Mouse (Mus musculus): ENCODE data around the gene Cd69.

The Cd69 gene

DNA sequence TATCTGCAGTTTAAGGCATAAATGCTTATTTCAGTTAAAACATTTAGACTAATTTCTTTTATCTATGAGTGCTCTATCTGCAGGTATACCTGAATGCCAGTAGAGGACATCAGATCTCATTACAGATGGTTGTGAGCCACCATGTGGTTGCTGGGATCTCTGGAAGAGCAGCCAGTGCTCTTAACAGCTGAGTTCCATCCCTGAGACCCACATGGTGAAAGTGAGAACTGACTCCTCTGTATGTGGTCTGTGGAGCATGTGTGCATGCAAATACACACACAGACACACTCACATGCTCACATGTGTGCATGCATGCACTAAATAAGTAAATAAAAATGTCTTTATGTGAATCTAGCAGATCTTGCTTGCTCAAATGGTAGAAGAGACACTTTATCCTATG, 29.4 kb downstream of the Cd69 start:
- DNase-seq = no peak

DNA sequence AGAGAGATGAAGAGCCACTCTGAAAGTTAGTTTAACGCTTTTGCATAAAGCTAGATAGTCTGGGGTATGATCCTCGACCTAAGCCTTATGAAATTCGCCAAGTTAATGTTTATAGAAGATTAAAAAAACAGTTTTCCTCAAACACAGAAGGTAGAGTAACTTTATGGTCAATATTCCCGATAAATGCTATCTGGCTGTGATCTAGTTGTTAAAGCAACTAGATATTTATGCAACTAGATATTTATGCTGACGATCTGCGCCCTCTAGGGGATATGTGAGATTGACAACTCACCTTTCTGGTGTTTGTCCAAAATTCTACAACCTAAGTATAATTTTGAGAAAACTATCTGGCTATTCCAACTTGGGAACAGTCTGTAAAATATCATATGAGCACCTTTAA, 33.3 kb downstream of the Cd69 start:
- no peak for DNase-seq

DNA sequence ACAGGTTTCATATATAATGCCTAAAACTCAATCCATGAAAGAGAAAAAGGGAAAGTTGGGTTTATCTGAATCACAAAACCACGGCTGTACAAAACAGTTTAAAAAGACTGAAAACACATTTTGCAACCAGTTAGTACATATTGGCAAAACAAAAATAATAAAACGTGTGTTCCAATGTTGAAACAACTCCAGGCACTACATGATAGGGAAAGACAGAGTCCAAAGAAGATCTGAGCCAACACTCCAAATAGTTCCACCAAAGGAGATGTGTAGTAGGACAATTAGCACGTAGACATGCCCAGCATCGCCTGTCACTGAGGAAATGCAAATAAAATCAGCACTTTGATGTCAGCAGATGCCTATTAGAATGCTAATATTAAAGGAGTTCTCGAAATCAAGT, 33.8 kb downstream of the Cd69 start:
- no peak for DNase-seq

DNA sequence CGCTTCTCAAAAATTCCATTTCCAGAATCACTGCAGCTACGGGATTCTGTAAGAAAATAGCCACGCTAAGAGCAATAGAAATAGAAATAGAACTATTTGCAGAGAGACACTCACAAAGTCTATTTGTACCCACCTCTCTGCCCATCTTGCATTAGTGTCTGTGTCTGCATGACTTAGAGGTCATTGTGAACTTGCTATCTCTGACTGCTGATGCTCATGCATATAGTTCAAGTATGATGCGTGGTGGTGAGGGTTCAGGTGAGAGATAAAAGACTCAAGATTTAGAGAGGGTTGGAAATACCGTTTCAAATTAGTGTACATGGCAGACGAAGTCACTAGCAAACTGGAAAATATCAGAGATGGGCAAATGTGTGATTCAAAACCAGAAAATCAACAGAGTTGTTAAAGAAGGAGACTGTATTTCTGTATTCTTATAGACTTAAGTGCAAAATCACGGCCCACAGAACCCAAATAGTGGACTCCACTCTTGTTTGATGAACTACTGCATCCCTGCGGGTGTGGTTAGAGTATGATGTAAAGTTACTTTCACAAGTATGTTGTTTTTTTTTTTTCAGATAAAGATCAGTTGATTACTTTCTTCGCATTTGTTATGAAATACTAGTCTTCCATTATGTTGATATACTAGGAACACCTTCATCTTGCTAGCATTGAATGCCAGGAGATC, 35.5 kb downstream of the Cd69 start:
- no peak for DNase-seq

DNA sequence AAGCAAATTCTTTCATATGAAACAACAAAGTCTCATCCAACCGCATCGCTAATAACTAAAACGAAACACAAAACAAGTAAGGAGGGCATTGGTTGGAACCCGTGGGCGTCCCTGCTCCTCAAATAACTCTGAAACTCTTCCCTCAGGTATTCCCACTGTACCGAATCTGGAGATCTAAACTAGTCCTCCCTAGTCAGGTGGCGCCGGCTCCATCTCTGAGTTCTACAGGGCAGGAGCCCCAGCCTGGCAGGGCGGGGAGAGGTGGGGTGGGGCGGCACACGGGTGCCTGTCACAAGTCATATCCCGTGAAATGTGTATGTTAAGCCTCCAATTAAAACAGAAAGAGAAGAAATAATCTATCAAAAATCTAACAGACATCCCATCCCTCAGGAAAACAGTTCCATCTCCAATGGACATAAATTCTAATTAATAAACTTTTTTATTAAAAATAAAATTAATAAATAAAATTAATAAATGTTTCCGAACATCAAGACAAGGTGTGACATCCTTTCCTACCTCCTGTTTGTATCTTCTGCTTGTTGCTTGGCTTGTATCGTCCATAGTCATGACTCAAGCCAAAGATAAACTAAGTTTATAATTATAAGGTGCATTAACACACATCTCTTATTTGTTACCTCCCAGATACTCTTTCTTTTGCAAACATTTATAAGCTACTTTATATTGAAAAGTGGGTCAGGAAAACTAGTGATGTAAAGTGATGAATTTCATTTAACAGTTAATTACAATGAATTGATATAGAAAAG, 36.8 kb downstream of the Cd69 start:
- DNase-seq = peak; percentile 32 to 52

DNA sequence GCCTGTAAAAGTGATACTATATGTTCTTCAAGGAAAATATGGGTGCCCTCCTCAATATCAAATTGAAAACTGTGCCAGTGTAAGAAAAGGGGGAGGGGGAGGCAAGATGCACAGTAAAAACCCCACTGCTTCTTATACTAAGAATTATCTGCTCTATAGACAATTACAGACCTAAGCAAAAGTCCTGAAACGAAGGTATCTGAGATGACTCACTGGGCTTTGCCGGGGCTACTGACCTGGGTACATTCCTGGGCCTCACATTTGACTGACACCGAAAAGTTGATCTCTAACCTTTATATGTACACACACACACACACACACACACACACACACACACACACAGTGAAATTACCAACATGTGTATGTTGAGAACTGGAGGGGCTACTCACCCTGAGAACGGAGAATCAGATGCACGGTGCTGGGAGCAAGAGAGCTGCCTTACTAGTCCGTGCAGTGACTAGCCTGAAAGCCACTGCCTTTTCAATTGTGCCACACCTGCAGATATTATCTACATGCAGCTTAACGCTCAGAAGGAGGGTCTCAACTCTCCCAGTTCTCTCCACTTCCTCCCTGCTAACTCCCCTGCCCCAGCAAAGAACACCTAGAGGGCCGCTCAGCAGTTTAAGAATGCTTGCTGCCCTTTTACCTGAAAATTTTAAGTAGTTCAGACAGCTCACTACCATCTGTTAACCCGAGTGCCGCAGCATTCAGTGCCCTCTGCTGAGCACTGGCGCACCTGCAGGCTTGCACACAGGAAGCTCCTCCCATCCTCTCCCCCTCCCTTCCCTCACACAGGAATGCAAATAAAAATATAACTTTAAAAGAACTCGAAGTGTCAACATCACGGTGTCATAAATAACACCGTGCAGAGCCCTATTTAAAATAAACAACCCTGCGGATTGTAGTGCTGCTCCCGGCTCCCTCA, 37.6 kb downstream of the Cd69 start:
- peak; percentile 68 to 81 for DNase-seq

DNA sequence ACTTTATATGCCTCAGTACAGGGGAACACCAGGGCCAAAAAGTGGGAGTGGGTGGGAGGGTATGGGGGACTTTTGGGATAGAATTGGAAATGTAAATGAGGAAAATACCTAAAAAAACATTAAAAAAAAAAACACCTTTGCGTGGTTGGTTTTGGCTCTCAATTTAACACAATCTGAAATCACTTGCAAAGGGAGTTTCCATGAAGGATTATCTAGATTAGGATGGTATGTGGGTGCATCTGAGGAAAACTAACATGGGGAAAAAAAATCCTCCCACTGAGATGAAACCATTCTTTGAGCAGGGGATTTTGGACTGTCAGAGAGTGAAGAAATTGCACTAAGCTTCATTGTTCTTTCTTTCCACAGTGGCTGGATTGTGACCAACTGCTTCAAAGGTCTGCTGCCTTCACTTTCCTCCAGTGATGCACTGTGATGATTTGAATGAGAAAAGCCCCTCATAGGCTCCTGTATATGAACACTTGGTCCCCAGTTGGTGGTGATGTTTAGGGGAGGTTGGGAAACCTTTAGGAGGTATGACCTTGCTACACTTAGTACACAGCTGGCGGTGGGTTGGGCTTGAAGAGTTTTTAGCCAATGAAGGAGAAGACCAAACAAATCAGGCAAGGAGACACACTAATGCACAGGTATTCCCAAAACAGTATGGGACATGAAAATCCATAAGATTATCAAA, 38.4 kb downstream of the Cd69 start:
- no peak for DNase-seq

DNA sequence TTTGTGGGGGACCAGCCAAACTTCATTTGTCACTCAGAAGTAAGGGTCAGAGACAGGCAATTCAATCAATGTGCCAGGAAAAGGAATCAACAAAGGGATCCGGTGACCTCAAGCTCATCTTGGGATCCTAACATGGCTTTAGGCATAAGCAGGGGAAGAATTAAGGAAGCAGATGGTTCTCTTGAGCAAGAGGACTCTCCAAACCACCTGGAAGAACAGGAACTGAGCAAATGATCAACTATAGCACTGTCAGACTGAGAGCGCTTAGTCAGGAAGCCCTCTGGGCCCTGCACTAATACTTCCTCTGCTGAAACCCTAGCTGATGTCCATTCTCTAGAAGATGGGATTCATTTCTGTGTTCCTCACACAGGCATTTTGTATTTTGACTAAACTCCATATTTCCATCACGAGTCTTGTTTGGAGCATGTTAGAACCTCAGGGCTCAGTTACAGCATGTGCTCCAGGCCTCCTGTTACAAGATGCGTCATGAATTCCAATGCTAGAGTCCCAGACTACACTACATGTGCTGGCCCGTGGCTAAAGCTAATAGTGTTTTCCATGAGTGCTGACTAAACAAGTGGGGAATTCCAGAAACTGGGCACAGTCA, 39.3 kb downstream of the Cd69 start:
- DNase-seq = no peak

DNA sequence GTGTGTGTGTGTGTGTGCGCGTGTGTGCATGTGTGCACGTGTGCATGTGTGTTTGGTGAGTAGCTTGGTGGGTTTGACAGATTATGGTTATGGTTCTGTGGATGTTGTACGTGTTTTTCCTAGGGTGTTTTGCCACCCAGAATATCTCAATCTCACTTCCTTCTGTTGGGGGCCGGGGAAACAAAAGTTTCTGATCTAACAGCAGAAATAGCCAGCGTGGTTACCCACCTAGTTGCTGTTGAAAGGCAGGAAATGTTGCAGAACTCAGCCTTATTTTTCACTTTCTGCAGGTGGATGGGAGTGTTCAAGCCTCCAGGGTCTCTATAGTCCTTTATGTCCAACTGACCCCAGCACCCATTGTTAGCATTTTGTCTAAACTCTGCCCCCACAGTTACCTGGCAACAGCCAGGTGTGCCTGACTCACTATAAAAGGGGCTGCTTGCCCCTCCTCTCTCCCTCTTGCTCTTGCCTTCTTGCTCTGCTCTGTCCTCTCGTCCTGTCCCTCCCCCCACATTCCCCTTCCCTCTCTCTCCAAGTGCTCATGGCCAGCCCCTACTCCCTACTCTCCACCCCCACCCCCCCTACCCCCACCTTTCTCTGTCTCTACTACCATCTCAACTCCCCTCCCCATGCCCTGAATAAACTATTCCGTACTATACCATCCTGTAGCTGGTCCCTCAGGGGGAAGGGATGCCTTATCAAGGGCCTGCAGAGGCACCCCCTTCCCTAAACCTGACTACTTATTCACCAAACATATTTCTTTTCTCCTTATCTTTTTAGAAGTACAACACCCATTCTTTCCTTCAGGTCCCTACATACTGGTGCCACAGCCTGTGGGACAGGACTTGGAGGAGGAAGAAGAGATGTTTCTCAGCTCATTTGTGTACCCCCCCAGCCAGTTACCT, 40.5 kb downstream of the Cd69 start:
- no peak for DNase-seq

DNA sequence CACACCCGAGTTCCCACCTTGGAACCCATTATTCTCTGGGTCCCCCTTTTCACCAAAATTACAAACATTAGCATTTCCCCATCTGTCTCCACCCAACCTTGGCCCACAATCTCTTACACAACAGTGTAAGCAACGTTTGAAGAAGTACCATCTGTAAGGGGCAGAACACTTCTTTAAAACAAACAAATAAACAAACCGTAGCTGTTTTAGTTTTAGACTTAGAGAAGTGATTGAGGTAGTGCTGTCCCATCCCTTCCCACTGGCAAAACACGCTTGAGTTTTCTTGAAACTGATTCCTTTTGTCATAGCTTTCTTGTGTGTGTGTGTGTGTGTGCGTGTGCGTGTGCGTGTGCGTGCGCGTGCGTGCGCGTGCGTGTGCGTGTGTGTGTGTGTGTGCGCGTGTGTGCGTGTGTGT, 41.3 kb downstream of the Cd69 start:
- DNase-seq = no peak

DNA sequence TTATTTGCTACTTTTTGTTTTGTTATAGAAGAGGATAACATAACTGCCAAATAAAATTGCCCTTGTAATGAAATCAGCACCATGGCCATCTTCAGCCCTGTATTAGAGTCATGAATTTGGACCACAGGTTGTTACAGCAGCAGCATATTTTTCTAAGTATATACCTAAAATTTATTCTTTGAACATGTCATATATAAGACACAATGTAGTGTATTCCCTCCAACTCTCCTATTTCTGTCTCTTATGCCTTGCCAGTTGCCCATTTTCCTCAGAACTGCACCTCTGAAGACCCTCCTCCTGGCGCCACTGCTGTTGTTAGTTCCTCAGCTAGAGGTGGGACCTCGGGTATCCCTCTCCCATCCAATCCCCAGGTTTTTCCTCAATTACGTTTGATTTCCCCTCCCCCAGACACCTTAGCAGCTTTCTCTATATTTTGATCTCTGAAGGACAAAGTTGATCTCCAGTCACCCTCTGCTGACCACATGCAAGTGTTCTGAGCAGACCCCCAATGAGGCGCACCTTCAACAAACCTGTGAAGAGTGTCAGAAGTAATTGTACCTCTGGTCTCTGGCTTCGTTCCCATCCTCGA, 41.8 kb downstream of the Cd69 start:
- no peak for DNase-seq

DNA sequence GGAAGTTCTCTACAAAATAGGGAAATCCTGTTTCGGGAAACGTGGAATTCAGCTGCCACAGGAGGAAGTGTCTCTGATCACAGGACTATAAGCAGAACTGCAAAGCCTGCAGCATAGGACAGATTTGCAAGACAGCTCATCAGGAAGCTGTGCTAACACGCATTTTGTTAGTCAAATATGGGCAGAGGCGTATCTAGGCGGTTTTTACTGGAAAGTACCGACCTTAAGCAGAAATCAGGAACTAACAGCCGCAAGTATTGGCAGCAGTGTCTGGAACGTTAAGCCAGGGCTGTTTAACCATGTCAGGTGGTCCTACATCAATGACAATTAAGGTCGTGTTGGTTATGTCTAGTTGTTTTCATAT, 42.4 kb downstream of the Cd69 start:
- no peak for DNase-seq

DNA sequence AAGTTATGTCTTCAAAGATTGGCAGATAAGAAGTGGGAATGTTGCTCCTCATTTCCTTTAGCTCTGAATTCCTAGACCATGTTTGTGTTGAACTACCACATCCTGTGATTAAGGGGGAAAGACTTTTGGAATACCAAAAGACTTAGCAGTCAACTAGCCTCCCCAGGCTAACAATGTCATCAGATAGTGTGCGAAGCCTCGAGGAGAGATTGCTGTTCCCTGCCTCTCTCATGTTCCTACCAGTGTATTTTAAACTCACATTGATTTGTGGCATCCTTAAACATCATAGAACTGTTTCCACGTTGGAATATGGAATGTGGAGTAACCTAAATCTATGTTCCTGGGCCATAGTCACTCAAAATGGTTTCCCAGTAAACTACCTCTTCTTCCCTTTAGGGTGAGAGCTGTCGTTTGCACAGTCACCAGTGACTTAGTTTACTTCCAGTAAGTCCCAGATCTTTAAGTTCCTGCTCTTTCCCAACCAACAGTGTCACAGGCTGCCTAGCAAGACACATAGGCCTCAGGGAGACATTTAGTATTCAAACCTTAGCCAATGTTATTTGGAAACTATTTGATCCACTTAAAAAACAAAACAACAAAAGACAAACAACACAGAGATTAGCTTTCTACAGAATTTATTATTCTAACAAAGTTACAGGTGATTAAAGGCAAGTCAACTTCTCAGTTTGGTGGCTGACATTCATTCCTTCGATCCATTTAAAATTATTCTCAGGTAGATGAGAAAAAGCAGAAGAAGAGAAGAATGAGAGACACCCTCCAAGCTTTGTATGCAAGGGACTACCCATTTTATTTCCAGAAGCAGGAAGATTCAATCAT, 43.0 kb downstream of the Cd69 start:
- no peak for DNase-seq

DNA sequence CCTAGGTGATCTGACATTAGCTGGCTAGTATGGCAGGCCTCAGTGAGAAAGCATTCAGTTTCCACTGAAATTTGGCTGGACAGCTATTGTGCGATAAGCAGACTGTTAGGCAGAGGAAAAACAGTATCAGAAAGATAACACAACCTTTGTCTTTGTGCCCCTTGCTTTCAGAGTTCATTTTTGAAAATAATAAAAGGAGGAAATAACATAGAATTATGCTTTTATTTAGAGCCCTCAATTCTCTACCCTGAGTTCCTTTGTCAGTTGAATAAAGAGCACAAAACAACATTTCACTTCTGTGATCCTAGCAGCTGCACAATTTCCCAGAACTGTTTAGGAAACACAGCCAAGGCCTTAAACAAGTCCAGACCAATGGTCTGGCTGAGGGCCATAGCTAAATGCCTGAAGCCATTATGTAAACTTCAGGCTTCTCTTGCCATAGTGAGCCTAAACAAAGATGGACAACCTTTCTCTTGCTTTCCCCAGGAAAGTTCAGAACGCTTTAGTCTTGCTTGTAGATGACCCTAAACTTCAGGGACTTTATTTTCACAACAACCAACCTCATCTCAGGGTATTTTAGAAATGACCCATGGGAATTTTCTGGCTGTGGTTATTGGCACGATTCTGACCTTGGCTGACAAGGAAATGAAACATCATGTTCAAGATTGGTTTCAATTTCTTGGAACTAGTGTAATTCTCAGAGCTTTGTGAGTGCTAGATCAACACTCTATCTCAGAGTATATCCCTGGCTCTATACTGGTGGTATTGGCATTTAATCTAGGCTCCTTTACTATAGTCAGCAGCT, 45.3 kb downstream of the Cd69 start:
- no peak for DNase-seq

DNA sequence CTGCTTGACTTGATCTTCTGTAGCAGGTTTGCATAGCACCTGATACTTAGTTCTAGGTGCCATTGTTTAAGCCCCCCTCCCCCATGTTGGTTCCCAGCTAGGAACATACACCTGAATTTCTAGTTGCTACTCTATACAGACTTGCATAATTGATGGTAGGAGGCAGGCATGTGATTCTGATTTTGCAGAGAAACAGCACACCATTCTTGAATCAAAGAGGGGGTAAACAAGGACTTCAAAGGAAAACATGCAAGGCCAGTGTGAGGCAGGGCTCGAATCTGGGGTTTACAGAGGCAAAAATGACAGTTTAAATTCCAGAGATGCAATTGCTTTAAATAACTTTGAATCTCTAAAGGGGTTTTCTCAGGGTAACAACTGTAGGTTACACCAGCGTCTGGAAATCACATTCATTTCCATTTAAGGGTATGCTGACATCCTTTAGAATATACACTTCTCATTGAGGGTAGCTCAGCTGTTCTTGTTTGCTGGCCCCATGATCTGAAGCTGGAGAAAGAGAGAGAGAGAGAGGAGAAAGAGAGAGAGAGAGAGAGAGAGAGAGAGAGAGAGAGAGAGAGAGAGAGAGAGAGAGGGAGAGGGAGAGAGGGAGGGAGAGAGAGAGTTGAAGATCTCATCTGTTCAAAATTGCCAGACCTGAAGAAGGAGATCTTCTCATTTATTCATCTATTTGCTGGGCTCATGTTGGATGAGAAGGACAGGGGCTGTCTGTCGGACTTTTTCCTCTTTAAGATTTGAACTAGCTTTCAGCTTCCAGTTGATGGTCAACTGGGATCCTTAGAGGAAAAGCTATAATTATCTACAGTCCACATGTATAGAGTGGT, 46.1 kb downstream of the Cd69 start:
- no peak for DNase-seq

DNA sequence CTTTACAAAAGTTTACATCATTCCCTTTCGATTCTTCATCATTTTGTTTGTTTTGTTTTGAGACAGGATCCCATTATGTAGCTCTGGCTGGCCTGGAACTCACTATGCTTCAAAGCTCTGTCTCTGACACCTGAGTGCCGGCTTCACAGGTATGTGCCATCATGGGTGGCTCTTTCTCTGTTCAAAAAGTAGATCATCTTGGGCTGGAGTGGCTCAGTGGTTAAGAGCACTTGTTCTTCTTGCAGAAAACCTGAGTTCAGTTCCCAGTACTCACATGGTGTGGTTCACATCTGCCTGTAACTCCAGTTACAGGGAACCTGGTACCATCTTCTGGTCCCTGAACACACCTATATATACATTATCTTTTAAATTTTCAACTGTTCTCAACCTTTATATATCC, 50.2 kb downstream of the Cd69 start:
- no peak for DNase-seq

DNA sequence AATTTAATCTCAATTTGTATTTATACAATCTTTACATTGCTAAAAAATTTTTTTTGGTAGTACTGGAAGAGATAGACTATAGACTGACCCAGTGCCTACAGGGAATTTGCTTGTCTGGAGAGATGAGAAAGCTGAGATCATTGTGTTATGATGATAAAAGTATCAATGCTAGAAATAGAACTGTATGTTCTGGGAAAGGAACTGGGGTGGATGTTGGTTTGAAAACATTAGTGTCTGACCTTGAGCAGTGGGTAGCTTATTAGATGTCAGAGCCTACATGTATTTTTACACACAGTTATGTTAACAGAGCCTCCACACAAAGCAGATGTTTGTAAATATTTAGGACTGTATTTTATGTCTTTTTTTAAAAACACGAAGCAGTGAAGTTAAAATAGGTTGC, 51.1 kb downstream of the Cd69 start:
- no peak for DNase-seq

DNA sequence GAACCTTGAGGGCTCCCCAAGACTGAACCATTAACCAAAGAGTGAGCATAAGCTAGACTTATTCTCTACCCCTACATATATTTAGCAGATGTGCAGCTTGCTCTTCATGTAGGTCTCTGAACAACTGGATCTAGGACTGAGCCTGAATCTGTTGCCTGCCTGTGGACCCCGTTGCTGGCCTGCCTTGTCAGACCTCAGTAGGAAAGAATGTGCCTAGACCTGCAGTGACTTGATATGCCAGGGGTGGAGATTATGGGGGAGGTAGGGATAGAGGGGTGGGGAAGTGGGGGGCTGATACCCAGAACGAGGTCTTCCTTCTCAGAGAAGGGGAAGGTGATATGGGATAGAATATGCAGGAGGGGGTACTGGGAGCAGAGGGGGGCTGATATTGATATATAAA, 51.6 kb downstream of the Cd69 start:
- no peak for DNase-seq

Measured in cerebellum, postnatal 25 days (tissue).